Mouse (Mus musculus) adrenal gland, postnatal 36 days (tissue): ENCODE data around the gene Caskin1. TPM values are rescaled to one million over a fixed set of nuclear protein-coding genes. Genes with fewer than 3 reads are reported as not detected.
A peak's percentile ranks its signal among the peaks of the same experiment; 100 is the strongest.

Experiments
- DNase-seq, 2 experiments: peaks; one replicate each; pipeline ENCODE4 v3.0.0; 2021; ENCODE audit warnings: mixed read lengths in 1 of 2
- total RNA-seq, 2 experiments: library from RNA; stranded (reverse); gene quantifications; 2 replicates each; pipeline ENCODE4 v1.2.3; 2021

The Caskin1 gene
- total RNA-seq, 2 experiments from 2014 or later: 14.7 to 25.7 TPM

DNA sequence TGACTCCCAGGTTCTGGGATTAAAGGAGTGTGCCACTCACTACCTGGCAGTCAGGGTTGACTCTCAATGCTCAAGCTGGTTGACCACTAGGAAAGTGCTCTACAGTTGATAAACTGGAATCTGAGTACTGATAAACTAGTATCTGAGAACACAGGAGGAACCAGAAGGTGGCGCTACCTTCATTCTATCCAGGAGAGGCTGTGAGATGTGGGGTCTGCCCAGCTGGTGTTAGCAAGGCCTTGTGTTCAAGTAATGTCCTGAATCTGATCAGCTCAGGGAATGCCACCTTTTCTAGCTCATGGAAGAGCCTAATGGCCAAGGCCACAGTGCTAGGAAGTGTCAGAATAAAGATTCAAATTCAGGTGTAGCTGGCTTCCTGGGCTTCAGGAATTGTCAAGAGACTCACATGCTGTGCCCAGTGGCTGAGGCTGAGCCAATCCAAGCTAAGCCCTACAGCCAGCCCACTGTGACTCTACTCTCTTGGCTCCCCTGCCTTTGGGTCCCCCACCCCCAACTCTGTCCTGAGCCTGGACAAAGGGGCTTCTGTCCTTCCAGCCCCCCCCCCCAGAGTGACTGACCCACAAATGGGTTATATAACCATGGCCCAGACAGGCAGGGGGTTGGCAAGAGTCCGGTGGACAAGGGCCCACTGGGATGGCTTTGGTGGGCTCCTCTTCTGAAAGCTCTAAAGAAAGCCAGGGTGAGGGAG, 6.4 kb downstream of the Caskin1 start:
- DNase-seq: peak; percentile 47 to 69

DNA sequence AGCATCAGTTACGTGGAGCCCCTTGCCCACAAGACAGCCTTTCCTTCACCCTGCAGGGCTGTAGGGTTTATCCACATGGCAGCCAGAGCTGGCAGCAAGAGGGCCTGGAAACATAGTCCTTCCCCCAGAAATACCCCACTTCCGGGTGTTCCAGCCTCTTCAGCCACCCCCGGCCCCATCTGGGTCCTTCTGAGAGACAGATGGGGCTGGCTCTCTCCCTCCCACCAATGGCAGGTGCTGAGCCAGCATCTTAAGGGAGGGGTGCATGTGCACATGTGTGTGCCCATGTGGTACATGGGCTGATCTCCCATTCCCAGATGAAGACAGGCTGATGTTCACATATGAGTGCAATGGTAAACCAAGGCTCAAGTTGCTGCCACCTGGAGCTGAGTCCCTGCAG, 7.0 kb downstream of the Caskin1 start:
- DNase-seq: no peak

DNA sequence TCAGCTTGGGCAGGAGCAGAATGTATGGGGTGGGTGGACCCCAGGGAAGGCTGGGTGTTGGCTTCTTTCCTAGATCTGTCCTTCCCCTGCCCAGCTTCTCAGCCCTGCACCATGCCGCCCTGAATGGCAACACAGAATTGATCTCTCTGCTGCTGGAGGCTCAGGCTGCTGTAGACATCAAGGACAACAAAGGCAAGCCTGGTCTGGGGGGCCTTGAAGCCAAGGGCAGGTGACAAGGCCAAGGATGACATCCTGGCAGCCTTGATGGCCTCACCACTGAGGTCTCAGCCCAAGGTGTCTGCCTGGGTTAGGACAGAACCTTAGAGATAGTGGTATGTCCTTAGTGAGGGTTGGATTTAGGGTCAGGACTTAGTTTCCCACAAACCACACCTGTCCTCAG, 7.6 kb downstream of the Caskin1 start:
- DNase-seq: peak in 1 of 2 experiments; percentile 52

DNA sequence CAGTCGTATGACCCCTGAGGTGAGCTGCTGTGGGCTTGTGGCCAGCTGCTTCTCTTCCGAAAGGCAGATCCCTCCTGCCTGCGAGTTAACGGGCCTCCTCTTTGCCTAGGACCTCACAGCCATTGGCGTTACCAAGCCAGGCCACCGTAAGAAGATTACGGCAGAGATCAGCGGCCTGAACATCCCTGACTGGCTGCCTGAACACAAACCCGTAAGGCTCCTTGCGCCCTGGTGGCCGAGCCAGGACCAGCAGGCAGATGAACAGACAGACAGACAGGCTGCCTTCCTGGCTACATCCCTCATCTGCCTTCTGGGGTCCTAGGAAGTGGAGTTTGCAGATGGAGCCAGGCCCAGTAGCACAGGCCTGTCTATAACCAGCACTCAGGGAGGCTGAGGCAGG, 13.8 kb downstream of the Caskin1 start:
- DNase-seq: no peak

GRCm38 (mm10) chr17:24504085-24504484, 15.7 kb downstream of the Caskin1 start:
- no peak for DNase-seq

DNA sequence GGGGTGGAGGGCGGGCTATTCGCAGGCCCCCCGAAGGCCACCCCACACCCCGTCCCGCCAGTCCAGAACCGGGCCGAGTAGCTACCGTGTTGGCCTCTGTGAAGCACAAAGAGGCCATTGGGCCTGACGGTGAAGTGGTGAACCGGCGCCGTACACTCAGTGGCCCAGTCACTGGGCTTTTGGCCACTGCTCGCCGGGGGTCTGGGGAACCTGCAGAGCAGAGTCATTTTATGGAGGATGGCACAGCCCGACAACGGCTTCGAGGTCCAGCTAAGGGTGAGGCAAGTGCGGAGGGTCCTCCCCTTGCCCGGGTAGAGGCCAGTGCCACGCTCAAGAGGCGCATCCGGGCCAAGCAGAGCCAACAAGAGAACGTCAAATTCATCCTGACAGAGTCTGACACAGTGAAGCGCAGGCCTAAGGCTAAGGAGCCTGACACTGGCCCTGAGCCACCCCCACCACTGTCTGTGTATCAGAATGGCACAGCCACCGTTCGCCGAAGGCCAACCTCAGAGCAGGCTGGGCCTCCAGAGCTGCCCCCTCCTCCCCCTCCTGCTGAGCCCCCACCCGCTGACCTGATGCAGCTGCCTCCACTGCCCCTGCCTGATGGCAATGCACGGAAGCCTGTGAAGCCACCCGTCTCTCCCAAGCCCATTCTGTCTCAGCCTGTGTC, 17.0 kb downstream of the Caskin1 start:
- DNase-seq: no peak

DNA sequence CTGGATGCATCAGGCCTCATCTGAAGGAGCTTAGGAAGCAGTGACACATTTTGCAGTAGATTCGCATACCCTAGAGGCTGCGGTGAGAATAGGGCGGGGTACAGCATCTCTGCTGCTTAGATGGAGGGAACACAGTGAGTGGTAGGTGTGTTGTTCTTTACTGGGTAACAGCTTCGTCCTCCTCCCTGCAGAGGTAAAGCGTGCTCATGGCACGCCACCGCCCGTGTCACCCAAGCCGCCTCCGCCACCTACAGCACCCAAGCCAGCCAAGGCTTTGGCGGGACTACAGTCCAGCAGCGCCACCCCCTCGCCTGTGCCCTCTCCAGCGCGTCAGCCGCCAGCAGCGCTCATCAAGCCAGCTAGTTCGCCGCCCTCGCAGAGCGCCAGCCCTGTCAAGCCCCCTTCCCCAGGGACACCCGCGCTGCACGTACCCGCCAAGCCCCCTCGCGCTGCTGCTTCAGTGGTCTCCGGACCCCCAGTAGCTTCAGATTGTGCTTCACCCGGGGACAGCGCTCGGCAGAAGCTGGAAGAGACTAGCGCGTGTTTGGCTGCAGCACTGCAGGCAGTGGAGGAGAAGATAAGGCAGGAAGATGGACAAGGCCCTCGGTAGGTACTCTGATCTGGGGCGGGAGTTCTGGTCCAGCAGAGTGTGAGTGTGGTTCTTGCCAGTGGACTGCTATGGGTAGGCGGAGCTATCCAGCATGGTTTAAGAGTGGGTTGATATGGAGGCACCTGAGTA, 18.1 kb downstream of the Caskin1 start:
- peak; percentile 62 to 63 for DNase-seq

- no peak for DNase-seq
Observed at GRCm38 (mm10) chr17:24507129-24507664, 18.8 kb downstream of the Caskin1 start.

DNA sequence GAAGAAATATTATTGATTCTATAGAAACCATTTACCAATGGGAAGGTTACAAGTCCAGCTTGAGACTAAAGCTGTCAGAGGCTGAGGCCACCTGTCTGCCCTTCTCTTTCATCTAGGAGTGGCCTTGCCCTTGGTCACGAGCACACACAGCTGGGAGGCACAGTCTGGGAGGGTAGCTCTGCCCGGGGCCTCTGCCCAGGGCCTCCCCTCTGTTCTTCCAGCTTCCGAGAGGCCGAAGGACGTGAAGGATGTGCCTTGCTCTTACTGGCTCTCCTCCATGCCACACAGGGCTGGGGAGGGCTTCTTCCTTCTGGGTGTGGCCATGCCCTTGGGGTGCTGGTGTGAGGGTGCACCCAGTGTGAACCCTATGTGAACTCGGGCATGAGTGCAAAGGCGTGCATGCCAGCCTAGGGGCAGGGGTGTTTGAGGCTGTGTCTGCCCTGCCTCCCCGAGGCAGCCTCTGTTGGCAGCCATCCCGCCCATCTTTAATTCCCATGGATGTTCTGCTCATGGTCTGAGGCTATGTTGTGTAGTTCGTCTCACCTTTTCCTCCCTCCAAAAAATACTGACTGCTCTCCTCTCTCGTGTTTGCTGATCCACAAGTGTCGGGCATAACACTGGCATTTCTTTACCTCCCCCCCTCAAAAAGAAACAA, 19.5 kb downstream of the Caskin1 start:
- DNase-seq: peak; percentile 47 to 52

GRCm38 (mm10) chr17:24513609-24514008, 25.2 kb downstream of the Caskin1 start:
- DNase-seq: peak; percentile 69 to 70

DNA sequence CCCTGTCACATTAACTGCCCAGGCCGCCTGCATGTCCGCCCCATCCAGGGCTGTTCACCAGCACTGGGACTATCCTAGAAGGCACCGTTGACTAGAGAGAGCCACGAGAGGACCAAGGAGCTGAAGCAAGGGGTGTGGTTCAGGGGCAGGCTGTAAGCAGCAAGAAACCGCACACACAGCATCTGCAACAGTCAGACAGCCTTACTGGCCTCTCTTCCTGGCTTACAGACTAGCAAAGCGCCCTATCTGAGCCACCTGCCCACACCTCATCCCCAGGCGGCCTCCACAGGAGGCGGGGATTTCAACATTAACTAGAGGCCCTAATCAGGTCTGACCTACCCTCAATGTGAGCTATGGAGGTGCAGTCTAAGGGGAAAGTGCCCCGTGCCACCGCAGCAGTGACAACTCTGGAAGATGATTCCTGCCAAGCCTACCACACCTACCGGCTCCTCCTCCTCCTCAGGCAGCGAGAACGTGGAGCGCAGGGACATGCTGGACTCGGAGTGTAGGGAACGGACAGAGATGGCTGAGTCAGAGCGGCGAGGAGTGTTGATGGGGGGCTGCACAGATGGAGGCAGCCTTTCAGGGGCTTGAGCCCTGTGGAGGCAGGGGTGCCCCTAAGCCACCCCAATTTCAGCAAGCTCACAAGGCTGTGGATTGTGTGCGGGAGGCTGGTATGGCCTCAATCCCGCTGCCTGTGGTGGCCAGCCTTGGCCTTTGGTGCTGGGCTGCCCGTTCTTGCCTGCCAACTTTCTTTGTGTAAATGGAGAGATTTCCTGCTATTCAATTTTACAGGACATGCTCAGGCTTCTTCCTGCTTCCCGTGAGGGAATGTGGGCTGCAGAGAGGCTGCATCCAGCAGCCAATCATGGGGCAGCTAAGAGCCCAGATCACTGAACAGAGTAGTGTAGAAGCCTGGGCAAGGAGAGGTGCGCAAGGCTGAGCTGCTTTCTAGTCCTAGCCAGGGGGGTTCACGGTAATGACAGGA, 26.2 kb downstream of the Caskin1 start:
- peak; percentile 23 to 45 for DNase-seq

DNA sequence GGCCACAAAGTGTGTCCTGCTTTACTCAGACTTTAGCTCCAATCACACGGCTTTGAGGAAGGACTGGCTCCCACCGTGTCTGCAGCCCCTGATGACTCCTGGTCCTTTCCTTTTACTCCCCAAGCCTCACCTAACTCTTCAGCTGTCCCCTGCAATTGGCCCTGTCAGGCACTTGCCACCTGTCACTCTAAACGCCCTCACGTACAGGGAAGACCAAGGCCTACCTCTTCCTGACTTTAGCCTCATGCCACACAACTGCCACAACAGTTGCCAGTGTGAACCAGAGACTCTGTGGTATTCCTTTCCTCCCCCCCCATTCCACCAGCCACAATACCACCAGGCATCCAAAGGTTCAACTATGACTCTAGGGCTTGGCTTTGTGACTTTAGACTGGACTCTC, 32.0 kb downstream of the Caskin1 start:
- no peak for DNase-seq

DNA sequence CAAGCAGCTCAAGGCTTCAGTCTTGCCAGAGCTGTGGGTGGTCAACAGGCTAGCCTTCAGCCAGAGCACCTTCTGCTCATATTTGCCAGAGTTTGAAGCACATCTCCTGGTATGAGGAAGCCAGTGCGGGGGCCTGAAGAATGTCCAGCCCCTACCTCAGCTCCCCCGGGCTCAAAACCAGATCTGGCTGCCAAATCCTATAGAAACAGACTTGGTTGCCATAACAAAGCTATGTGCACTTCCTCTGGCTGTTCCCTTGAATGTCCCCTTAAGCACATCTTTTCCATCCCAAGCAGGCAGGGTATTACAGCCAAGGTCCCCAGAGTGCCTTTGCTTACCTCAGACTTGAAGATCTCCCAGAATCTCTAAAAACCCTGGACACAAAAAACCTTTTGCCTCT, 36.3 kb downstream of the Caskin1 start:
- no peak for DNase-seq

- DNase-seq: no peak
Observed at GRCm38 (mm10) chr17:24527315-24527714, 38.9 kb downstream of the Caskin1 start.

DNA sequence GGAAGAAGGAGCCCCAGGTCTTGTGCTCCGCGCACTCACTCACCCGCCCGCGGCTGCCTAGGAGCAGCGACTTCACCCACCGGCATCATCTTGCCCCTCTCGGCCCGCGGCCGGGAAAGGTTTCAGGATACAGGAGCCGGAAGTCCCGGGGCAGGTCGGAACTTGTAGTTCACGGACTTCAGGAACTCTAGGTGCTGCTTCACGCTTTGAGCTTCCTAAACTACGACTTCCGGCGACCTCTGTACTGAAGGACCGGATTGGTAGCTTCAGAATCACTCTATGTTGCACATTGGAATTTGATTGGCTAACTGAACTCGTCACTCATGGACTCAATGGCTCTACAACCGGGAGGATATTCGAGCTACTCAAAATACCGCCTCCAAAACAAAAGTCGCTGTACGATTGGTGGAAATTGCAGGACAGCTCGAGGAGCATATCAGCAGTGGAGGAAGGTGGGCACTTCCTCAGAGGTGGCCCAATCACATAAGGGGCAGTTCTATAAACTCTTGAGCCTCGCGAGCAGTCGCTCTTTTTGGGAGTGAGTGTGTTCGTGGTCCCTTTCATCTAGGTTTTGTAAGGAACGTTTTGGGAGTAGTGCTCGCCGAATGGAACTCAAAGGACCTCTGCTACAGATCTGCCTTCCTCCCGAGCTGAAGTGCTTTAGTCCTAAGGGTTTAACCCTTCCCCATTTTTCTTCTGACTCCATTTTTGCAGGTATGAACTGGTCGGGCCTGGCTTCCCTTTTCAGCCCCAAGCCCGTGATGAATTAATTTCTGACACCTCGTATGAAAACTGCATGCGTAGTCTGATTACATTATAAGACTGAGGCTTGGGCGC, 39.5 kb downstream of the Caskin1 start, which contains the start of gene Traf7:
Traf7 (minus strand) TSS at position 216 of the 837 bp plus-strand sequence.
- peak; percentile 92 to 93 for DNase-seq

DNA sequence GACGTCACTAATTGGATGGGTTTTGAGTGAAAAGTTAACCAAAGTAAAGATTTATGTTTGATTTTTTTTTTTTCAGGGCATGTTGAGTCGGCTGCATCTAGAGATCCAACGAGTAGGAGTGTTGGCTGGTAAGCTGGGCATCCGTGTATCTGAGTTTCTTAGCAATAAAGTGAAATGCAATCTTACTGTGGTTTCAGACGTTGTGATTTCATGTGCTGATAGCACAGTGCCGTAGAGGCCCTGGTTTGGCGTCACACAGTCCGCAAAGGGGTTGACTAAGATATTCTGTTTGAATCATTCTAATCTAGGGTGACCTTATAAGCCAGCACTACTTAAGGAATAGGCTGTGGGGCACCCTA, 40.1 kb downstream of the Caskin1 start:
- no peak for DNase-seq

DNA sequence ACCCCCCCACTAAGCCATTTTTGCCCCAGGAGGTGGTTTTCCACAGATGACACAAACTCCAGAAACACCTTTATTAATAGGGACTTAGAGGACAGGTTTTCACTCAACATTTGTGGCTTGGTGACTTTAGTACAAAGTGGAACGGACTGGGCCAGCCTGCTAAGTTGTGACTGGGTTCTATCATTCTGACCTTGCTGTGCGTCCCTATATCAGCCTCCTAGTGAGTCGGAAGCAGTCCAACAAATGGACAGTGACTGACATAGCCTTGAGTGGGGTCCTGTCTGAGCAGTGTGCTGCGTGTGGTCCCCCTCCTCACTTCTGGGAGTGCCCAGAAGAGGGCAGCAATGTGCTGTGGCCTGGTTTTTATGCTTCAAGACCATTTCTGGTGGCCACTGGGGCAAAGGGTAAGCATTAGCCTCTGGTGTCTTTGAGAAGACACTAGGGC, 40.6 kb downstream of the Caskin1 start:
- peak; percentile 55 to 65 for DNase-seq

DNA sequence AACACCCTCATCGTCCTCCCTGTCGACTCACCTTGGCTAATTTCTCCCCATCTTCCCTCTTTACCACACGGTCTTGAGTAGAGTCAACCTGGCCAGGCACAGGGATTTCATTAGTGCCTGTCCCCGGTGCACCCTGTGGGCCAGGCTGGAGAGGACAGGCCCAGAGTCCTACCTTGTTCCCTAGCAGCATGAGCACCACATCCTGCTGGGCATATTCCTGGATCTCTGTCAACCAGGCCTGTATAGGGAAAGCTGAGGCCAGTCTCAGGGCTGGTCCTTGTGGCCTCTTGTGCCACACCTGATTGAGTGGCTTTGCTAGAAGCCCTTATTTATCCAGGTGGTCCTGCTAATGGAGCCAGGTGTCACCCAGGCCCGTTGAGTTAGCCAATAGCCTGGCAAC, 41.5 kb downstream of the Caskin1 start:
- no peak for DNase-seq

GRCm38 (mm10) chr17:24530361-24531050, 42.1 kb downstream of the Caskin1 start:
- DNase-seq: no peak
